Mouse (Mus musculus) lung, postnatal 14 days (tissue): ENCODE results near the gene Tnr.
A peak's percentile ranks its signal among the peaks of the same experiment; 100 is the strongest.
"Not testable (repeated sequence)": the region's sequence is repeated elsewhere in the genome, so short reads cannot be mapped to it uniquely, and the experiment has no call there.

Source experiments
- DNase-seq: peaks from one replicate; pipeline ENCODE4 v3.0.0; 2021

Tnr gene

DNA sequence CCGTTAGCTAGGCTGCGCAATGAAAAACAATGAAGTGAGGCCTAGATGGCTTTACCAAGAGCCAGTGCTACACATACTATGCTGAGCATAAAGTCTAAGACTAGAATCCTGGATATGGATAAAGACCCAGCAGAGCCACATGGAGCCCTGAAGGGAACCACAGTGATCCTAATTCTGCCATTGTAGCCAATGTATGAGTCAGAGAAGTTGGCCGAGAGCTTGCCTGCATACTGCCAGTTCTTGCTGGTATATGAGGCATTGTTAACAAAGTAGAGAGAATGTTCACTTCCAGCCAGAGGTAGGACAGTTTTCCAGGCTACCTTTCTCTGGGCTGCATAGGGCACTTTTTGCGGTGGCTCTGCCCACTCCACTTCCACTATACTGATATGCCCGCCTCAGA lies 365.0 kb downstream of the Tnr start:
- DNase-seq = no peak

DNA sequence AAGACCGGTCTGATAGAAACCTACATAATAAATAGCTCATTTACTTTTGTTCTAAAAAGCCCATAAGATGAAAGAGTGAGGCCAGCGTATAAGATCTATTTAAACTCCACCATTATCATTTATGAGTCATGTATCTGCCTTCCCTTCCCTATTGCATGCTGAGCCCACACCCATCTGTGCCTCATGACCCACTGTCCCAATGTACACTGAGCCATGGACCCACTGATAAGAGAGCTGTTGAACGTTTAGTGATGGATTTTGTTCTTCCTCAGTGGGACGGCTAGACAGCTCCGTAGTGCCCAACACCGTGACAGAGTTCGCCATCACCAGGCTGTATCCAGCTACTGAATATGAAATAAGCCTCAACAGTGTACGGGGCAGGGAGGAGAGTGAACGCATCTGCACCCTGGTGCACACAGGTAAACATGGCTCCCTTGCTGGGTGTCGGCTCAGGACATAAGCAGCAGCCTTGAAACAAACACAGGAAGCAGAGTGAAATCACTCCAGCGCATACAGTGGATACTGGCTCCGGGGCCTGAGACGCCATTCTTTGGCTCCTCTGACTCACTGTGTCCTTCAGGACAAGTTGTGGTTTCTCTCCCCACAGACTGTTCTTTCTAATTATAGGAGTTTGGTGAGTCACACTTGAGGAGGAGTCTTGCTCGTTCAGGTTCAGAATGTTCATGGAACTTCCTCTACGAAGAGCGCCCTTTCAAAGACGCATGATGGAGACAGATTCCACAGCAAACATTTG lies 365.6 kb downstream of the Tnr start:
- no peak for DNase-seq

DNA sequence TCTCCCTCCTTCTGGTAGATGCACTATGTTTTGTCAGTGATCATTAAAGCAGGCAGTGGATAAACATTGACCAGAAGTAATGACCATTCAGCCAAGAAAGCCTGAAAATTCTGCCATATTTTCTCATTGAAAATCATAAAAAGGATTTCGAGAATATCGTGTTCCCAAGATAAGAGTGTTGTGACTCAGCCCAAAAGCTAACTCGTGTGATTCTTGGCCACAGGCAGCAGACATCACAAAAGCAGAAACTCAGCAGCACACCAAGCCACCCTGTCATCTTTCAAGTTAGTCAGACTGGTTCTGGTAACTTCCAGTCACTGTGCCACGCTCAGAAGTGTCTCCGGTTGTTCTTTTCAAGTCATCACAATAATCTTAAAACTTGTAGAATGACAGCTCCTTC lies 367.0 kb downstream of the Tnr start:
- no peak for DNase-seq

DNA sequence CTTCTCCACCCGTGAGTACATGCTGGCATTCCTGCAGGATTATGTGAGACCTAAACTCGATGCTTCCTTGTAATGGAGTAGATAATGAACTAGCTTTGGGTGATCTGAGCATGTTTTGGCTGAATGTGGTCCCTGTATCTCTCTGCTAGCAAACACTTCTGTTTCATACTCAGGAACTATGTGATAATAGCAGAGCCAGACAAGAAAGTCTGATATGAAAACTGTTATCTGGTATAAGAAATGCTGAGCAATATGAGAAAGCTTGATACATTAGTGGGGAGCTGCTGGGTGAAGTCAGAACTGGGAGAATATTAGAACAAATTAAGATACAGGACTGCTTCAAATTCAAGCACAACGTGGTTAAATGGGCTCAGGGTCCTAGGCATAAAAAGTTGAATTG lies 371.5 kb downstream of the Tnr start:
- no peak for DNase-seq

DNA sequence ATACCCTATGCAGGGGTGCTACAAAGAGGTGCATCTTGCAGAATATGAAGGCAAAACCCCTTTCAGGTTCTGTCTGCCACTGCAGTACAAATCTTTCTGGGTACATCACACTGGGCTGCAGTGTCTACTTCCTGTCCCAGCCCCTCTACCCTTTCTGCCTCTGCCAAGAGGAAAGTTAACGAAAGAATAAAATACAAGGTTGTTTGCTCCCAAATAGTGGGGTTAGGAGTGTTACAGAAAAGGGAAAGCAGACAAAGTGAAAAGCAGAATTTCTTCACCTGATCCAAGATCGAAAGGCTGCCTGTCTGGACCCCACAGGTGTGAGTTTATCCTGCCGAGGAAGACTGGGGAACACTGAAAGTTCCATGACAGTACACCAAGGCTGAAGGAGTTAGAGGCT lies 376.4 kb downstream of the Tnr start:
- DNase-seq = no peak

DNA sequence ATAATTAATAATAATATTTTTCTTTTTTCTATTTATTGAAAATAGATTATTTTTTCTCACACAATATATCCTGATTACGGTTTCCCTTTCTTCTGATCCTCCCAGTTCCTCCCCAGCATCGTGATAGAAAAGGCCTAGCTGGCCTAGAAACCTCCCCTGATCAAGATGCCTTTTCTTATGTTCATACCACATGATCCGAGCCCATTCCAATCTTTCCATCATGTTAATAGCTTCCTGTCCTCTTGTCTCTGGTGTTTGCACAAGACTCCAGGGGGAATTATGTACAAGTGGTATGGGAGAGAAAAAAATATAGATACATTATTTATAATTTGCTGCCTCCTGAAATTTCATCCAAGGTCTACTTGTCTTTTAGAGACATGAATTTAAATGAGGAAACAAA lies 377.1 kb downstream of the Tnr start:
- no peak for DNase-seq

DNA sequence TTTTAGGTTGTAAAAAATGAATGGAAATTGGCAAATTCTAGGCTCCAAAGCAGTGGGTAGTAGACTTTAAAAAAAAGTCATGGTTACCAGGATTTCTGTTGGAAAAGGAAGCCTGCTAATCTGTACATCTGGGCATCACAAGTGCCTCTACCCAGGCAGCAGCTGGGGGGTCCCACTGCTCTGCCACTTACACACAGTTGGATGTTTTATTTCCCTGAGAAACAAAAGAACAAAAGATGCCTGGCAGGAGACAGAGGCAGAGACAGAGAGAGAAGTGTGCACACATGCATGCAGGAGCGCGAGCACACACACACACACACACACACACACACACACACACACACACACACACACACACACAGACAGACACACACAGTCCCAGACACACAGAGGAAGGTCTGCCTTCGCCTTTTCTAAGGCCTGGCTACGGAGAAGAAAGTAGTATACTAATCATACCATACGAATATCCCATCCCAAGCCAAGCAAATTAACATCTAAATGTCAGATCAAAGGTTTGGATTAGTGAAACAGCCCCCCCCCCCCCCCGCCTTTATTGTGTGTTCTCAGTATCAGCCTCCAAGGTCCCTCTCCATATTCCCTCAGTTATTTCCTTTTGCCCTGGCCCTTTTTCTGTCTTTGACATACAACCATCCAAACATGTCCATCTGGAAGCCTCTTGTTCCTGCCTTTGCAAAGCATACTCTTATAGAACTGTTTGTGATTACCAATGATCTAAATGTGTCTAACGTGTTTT lies 378.0 kb downstream of the Tnr start:
- DNase-seq = no peak

DNA sequence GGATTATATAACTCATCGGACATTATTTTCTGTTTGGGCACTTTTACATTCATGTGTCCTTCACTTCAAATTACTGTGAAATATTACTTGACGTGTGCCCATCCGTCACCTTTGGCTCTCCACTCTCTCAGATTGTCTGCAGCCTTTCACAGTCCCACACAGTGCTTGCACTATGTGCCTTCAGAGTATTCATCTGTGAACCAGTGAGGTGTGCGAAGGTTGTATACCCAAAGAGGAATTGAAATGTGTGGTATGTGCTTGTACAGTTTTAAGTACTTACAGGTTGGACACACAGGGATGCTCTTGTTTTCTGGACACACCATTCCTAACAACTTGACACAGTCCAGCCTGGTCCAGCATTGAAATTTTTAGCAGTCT lies 378.5 kb downstream of the Tnr start:
- no peak for DNase-seq

DNA sequence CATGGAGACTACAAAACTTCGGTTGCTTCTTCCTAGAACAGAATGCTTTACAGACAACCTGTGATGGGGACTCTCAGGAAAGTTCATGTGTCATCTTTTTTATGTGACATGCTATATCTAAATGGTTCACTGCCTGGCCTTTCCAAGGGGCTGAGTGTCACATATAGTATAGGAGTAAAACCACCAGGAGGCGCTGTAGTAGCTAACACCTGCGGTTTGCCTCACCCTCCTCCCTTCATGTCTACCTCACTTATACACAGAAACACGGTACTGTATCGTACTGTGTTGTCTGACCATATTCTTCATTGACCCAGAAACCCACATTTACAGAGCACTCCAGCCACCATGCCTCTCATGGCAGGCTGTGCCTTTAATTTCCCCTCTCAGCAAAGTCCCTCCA lies 387.4 kb downstream of the Tnr start:
- DNase-seq = peak; percentile 89

DNA sequence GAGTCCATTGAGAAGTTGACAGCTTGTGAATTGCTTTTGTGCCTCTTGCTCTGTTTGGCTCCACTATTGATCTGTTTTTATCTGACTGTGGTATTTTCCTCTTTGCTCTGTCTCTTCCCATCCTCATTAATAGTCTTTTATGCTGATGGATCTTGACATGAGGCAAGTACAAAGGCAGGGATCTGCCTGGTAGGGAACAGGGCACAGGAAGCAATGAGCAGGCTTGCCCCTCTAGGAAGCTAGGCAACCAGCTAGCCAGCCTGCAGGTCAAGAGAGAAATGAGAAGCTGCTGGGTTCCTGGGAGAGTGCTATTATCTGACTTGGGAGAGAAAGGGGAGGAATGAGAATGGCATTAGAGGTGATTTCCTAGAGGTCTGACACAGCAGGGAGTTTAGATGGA lies 391.2 kb downstream of the Tnr start:
- no peak for DNase-seq

DNA sequence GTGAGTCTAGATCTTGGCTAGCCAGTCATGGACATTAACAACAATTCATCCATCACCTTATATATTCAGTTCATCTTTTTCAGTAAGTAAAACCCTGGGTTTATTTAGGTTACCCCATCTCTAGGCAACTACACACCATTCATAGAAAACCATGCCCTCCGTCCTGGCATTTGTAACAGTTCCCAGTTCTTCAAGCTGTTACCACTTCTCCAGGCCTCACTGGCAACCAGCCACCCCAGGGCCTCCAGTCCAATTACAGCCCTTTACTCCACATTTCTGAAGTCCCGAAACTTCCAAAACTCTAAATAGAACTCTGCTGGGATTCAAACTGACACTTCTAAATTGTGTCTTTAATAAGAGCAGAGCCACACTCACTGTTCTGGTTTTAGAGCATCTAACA lies 397.0 kb downstream of the Tnr start:
- DNase-seq = no peak

DNA sequence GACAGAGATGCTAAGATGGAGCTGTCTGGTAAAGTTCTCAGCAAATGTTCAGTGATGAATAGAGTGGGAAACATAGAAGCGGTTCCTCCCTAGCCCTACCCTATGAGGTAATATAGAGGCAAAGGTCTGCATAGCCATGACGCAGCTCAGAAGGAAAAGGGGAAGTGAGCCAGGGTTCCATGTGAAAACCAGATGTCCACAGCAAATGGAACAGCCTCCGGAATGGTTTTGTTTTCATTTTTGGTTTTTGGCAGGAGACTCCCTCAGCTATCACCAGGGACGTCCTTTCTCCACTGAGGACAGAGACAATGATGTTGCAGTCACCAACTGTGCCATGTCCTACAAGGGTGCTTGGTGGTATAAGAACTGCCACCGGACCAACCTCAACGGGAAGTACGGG lies 399.4 kb downstream of the Tnr start:
- no peak for DNase-seq

DNA sequence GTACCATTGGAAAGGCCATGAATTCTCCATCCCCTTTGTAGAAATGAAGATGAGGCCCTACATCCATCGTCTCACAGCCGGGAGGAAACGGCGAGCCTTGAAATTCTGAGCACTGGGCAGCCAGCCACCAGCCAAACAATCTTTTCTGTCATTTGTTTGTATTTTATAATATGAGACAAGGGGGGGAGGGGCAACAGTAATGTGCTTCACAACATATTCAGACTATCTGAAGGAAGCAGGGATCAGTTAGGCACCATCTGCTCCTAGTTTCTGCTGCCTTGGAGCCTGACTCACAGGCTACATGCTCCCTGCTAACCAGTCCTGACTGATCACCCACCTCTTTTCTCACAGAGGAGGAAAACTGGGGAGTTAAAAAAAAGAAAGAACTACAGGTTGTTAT lies 400.5 kb downstream of the Tnr start:
- peak; percentile 78 for DNase-seq

DNA sequence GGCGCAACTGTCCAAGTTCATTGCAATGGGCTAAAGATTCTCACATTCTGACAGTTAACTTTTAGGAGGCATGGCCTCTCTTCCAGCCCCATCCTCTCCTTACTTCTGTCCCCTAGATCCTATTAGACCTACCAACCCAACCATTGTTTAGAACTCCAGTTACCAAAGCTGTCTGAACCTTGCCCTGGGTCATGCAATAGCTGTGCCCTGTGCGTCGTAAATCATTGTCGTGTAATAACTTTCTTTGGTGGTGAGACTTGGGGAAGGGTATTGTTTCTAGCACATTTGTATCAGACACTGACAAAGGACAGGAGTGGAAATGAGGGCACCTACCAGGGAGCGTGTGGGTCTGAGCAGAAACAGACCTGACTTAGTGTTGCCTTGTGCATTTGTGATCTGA lies 401.1 kb downstream of the Tnr start:
- DNase-seq = no peak

DNA sequence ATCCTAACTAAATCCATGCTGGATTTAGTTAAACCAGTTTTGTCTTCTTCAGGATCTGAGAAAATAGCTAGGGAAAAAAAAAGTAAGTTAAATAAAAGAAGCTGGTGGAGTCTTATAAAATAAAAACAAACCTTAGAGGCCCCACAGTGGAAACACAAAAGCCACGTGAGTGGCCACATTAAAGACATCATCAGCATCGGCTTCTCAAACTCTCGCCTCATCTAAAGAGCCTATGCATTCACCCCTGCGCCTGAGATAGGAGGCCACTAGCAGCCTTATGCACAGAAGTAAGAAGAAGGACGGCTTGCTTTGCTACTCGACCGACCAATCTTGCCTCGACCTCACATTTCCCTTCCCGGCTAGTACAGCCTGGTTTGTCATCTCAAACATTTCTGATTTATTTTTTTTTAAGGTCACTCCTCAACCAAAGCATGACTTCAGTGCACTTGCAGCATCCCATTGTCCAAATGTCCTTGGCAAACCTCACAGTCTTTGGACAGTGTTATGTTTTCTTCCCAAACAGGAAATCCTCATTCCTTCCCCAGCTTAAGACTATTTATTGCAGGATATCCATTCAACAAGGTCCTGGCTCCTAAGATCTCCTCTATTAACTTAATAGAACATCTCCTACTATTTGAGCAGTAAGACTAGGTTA lies 405.2 kb downstream of the Tnr start:
- peak; percentile 35 for DNase-seq

DNA sequence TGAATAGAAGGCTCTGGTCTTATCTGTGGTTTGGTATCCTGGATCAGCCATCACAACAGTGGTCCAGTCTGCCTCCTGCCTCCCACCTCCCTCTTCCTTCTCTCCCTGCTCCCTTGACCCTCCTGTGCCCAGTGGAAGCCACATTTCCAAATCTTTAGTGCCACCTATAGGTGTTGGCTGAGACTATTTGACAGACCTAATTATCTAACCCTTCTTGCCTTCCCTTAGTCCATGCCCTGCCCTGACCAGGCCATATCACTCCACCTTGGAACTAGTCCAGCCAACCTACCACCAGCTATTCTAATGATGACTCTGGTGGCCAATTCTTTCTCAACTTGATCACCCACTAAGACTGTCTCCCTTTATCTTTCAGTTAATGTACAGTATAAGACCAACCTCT lies 408.5 kb downstream of the Tnr start:
- DNase-seq = no peak

DNA sequence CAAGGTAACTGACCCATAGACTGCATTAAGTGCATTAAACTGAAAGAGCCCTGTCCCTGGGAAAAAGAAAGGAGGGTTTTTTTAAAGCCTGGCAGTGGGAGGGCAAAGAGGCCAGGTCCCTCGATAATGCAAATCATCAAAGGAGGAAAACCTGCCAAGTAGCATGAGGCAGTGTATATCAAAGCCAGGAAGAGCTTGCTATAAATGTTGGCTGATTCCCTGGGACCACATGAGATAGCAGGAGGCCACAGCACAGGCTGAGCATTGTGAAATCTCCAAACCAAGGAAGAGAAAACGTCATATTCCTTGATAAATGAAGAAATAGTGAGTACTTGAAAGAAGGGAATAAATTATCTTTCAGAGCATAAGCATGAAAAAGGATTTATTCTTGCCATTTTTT lies 409.0 kb downstream of the Tnr start:
- DNase-seq = no peak

DNA sequence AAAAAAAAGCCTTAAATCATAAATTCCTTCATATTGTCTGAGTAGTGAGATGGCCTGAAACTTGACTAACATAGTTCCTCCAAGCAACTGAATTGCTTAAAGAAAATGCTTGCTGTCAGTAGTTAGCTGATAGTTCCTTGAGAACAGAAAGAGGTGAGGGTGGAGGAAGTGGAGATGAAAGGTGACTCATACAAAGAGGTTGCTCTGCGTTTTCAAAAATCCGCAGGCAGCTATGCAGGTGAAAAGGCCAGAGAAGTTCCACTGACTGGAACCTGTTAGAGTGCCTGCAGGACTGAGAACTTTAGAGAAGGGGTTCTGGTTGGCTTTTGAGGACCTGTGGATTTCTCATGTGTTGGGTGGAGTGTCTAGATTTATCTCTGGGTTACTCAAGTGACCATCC lies 414.9 kb downstream of the Tnr start:
- DNase-seq = no peak

DNA sequence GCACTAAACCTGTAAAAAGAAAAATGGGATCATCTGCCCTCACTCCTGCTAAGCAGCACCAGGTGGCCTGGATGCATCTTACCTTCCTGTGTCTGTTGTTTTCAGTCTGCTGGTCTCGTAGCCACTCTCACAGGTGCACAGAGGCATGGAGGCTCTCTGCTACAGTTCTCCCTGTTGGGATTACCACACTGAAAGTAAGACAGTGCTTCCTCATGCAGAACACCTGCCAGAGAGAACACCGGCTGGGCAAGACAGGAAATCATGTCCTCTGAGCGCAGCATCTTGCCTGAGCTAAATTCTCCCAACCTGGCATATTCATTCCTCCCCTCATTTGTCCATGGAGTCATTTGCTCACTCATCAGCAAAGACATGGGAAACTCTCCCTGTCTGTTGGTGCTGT lies 415.8 kb downstream of the Tnr start:
- DNase-seq = no peak

DNA sequence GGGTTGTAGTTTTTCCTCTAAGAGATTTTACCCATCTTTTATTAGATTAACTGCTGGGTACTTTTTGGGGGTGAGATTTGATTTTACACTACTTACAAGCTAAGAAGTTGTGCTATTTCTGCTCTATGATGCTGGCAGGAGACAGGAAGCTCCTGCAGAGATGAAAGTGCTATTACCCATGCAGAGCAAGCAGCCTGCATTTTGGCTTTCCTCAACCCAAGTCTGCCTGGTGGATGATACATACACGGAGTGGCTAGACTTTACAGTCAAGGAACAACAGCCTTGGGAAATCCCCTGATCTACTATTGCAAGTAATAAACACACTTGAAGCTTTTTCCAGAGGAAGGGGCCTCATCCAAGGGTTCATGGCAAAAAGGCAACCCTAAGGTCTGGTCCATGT lies 430.0 kb downstream of the Tnr start:
- no peak for DNase-seq

DNA sequence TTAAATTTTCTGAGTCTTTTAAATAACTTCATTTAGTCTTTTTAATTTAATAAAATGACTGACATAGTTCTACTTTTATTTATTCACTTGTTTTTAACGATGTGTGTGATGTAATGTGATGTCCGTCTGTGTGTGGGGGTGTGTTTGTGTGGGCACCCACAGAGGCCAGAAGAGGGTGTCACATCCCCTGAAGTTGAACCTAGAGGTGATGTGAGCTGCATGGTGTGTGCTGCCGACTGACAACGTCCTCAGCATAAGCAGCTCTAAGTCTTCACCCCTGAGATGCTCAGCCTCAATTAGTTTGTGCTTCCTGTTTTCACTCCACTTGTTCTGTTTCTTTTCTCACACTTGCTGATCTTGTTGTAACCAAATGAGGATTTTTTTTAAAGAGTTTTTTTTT lies 439.8 kb downstream of the Tnr start:
- DNase-seq = no peak

DNA sequence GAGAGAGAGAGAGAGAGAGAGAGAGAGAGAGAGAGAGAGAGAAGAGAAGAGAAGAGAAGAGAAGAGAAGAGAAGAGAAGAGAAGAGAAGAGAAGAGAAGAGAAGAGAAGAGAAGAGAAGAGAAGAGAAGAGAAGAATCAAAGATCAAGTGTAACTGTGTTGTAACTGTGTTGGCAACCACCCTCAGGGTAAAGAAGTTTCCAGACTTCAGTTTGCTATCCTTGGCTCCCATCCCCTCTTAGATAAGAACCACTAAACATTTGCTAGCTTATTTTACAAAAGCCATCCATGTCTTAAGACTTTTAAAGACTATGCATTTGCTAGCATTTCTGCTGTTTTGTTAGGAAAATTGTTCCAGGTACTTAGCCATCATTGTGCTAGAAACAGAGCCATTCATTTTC lies 442.7 kb downstream of the Tnr start:
- not testable (repeated sequence) for DNase-seq

DNA sequence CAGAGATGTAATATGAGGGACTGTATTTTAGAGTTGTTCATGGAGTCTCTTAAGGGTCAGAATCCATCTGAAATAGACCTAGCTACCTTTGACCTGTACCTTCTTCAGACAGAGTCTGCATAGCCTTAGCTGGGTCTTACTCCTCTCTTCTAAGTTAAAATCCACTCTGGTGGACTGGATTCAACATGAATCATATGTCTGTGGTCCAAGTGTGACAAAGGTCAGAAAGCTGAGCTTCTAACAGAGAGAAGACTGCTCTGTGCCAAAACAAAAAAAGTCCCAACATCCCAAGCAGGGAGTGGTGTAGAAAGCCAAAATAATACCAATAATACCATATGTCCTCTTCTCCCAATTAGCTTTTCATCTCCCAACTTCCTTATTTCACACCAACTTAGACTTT lies 444.8 kb downstream of the Tnr start:
- peak; percentile 7 for DNase-seq

DNA sequence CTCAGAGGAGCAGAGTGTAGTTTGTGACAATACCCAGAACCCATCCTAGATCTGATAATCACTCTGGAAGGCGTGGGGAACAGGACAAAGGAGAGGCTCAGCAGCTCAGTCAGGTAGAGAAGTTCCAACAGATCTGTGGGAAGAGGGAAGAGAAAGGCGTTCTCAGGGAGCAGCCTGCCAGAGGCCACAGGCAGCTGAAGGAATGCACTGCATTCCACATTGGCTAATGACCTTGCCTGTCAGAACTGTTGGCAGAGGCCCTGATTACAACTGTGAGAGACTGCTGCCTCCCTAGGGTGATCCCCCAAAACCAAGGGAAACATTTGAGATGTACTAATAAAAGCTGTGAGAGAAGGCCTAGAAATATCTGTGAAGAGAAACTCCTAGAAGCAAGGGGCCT lies 454.2 kb downstream of the Tnr start:
- DNase-seq = peak; percentile 21
